Mouse (Mus musculus) macrophage (primary cell): ENCODE data around the gene Polr1b. TPM values are rescaled to one million over a fixed set of nuclear protein-coding genes. Genes with fewer than 3 reads are reported as not detected.
A peak's percentile ranks its signal among the peaks of the same experiment; 100 is the strongest.

ENCODE experiments used
- H3K27ac ChIP-seq: fragments of 350-480 bp; formaldehyde crosslinking; 2 replicates; pipeline ENCODE4 v1.9.0; 2021
- H3K36me3 ChIP-seq: fragments of 350-480 bp; formaldehyde crosslinking; 2 replicates; pipeline ENCODE4 v1.9.0; 2021; ENCODE audit errors: inconsistent target
- H3K4me3 ChIP-seq: fragments of 350-480 bp; formaldehyde crosslinking; 2 replicates; pipeline ENCODE4 v1.9.0; 2021; ENCODE audit errors: inconsistent target
- H3K79me2 ChIP-seq: fragments of 350-480 bp; formaldehyde crosslinking; 2 replicates; pipeline ENCODE4 v1.9.0; 2021; ENCODE audit errors: inconsistent target
- WGBS: methylation state at CpG from one replicate; pipeline ENCODE4 v1.1.7; 2026; ENCODE audit warnings: inconsistent platforms; ENCODE audit not compliant: missing documents; 5-methylcytosine and 5-hydroxymethylcytosine counted together
- polyA plus RNA-seq: library from polyadenylated mRNA; stranded (reverse); fragments of 250-400 nt; gene quantifications from 3 replicates; pipeline ENCODE4 v1.2.4, GENCODE M21; 2018; ENCODE audit warnings: inconsistent platforms
- total RNA-seq, 78 experiments: library from RNA; depleted of rRNA; stranded (reverse); fragments of 250-400 nt; gene quantifications; 1 replicate in 9 of 78; 2 replicates in 24 of 78; 3 replicates in 43 of 78; 4 replicates in 2 of 78; pipeline ENCODE4 v1.2.4; 2018; ENCODE audit warnings: inconsistent platforms in 56 of 78

The Polr1b gene
- 10 to 100 TPM in 16 of 26 experiments, 1 to 10 TPM in 10; 3.1 to 36.6 (median 18.8) TPM for total RNA-seq (2018; cell fraction: chromatin; rRNA removed)
- 1 to 10 TPM; 2.3 to 7.1 (median 4.6) TPM for total RNA-seq (2018; cell fraction: cytosol; rRNA removed)
- 10 to 100 TPM in 13 of 26 experiments, 1 to 10 TPM in 13; 3.2 to 49.8 (median 9.8) TPM for total RNA-seq (2018; cell fraction: nucleus; rRNA removed)
- 3.6 to 13.0 TPM (median 4.8 TPM) in 3 replicates for polyA plus RNA-seq

- WGBS: under 1% methylated on average over 35 of the region's 35 CpGs
- H3K79me2 ChIP-seq: peaks cover 12% of the 10 kb centered on the region
- H3K27ac ChIP-seq: no peak within 1 kb of the TSS
- peaks cover 4% of the 10 kb centered on the region; the same call in 1 of the 2 replicates for H3K36me3 ChIP-seq
- H3K4me3 ChIP-seq: peak within 1 kb of the TSS; percentile 57
These were observed at the start of gene Polr1b for GRCm38 (mm10) chr2:129100784-129101310. Gene Polr1b, plus strand, starts transcription at chr2:129100995.

- WGBS: 87% methylated on average over 4 of the region's 4 CpGs
- Histone ChIP-seq H3K27ac (no peak overlapping the region), H3K79me2 (no peaks in the 10 kb centered on the region)
These were observed 48.3 kb upstream of the Polr1b start for GRCm38 (mm10) chr2:129052451-129052983.

GRCm38 (mm10) chr2:129055741-129056140, 45.1 kb upstream of the Polr1b start:
- no peak overlapping the region for H3K4me3 ChIP-seq
- no peak overlapping the region for H3K27ac ChIP-seq
- WGBS: 92% methylated on average over 6 of the region's 6 CpGs
- no peaks in the 10 kb centered on the region for H3K79me2 ChIP-seq
- H3K36me3 ChIP-seq: no peaks in the 10 kb centered on the region

More at GRCm38 (mm10) chr2:129052451-129052983, 48.3 kb upstream of the Polr1b start:
- Histone ChIP-seq H3K36me3 (no peaks in the 10 kb centered on the region), H3K4me3 (no peak overlapping the region)

GRCm38 (mm10) chr2:129056597-129056996, 44.2 kb upstream of the Polr1b start:
- no peak overlapping the region for H3K27ac ChIP-seq
- no peaks in the 10 kb centered on the region for H3K36me3 ChIP-seq
- WGBS: 64% methylated on average over 9 of the region's 9 CpGs
- H3K79me2 ChIP-seq: no peaks in the 10 kb centered on the region
- no peak overlapping the region for H3K4me3 ChIP-seq

- no peak overlapping the region for H3K27ac ChIP-seq
- no peaks in the 10 kb centered on the region for H3K36me3 ChIP-seq
- 97% methylated on average over 8 of the region's 8 CpGs for WGBS
- H3K4me3 ChIP-seq: no peak overlapping the region
- no peaks in the 10 kb centered on the region for H3K79me2 ChIP-seq
These were observed 43.5 kb upstream of the Polr1b start for GRCm38 (mm10) chr2:129057256-129057655.

GRCm38 (mm10) chr2:129057920-129058361, 42.9 kb upstream of the Polr1b start:
- WGBS: 82% methylated on average over 6 of the region's 6 CpGs
- no peaks in the 10 kb centered on the region for H3K36me3 ChIP-seq
- H3K4me3 ChIP-seq: no peak overlapping the region
- no peaks in the 10 kb centered on the region for H3K79me2 ChIP-seq
- no peak overlapping the region for H3K27ac ChIP-seq

GRCm38 (mm10) chr2:129061456-129062059, 39.2 kb upstream of the Polr1b start:
- Histone ChIP-seq H3K36me3 (no peaks in the 10 kb centered on the region), H3K79me2 (peaks cover under 1% of the 10 kb centered on the region; the same call in 1 of the 2 replicates), H3K27ac (no peak overlapping the region), H3K4me3 (no peak overlapping the region)
- 88% methylated on average over 10 of the region's 10 CpGs for WGBS

- Histone ChIP-seq H3K79me2 (peaks cover 26% of the 10 kb centered on the region), H3K27ac (peak within 1 kb of the TSS; percentile 37; the same call in 1 of the 2 replicates), H3K36me3 (no peaks in the 10 kb centered on the region), H3K4me3 (peak within 1 kb of the TSS; percentile 86)
- WGBS: 4% methylated on average over 39 of the region's 62 CpGs
These were observed 35.1 kb upstream of the Polr1b start, which contains the start of gene Ttl for GRCm38 (mm10) chr2:129065437-129066282. Gene Ttl, plus strand, starts transcription at chr2:129065942.

- Histone ChIP-seq H3K79me2 (peaks cover 26% of the 10 kb centered on the region), H3K4me3 (peak overlapping the region; percentile 86), H3K36me3 (no peaks in the 10 kb centered on the region), H3K27ac (peak overlapping the region; percentile 37; the same call in 1 of the 2 replicates)
- under 1% methylated on average over 20 of the region's 20 CpGs for WGBS
These were observed 34.5 kb upstream of the Polr1b start for GRCm38 (mm10) chr2:129066326-129066725.

GRCm38 (mm10) chr2:129070296-129070695, 30.5 kb upstream of the Polr1b start:
- Histone ChIP-seq H3K79me2 (peaks cover 32% of the 10 kb centered on the region), H3K4me3 (no peak overlapping the region), H3K27ac (no peak overlapping the region), H3K36me3 (no peaks in the 10 kb centered on the region)
- WGBS: 96% methylated on average over 3 of the region's 3 CpGs

- H3K36me3 ChIP-seq: no peaks in the 10 kb centered on the region
- WGBS: 96% methylated on average over 3 of the region's 3 CpGs
- H3K27ac ChIP-seq: no peak overlapping the region
- no peak overlapping the region for H3K4me3 ChIP-seq
- H3K79me2 ChIP-seq: 0 out of 2 replicates have a peak, but pooled peaks cover 5% of the 10 kb centered on the region
These were observed 22.5 kb upstream of the Polr1b start for GRCm38 (mm10) chr2:129078313-129078712.

- H3K36me3 ChIP-seq: no peaks in the 10 kb centered on the region
- no peak overlapping the region for H3K4me3 ChIP-seq
- H3K27ac ChIP-seq: no peak overlapping the region
- H3K79me2 ChIP-seq: no peaks in the 10 kb centered on the region
- 86% methylated on average over 2 of the region's 2 CpGs for WGBS
These were observed 21.6 kb upstream of the Polr1b start for GRCm38 (mm10) chr2:129079194-129079593.

- no peak overlapping the region for H3K4me3 ChIP-seq
- H3K27ac ChIP-seq: no peak overlapping the region
- no peaks in the 10 kb centered on the region for H3K36me3 ChIP-seq
- H3K79me2 ChIP-seq: no peaks in the 10 kb centered on the region
- WGBS: 88% methylated on average over 13 of the region's 13 CpGs
These were observed 19.7 kb upstream of the Polr1b start for GRCm38 (mm10) chr2:129081097-129081496.

- Histone ChIP-seq H3K27ac (no peak overlapping the region), H3K36me3 (no peaks in the 10 kb centered on the region), H3K79me2 (no peaks in the 10 kb centered on the region), H3K4me3 (no peak overlapping the region)
- WGBS: 69% methylated on average over 5 of the region's 5 CpGs
These were observed 17.3 kb upstream of the Polr1b start for GRCm38 (mm10) chr2:129083514-129083913.
